Mouse (Mus musculus) neural tube, embryonic 14.5 days (tissue): ENCODE measurements at regions not wholly inside any gene's neighbourhood (a gene's known extent, or its start where the extent isn't known, plus 50 kb on each side); places are given as distances from the start of the nearest gene placed in this dataset.
A peak's percentile ranks its signal among the peaks of the same experiment; 100 is the strongest.

Source experiments
- ATAC-seq: fragments of 200-750 bp; cut with Nextera tagmentation; 2 replicates; pipeline ENCODE4 v1.8.0; 2017; ENCODE audit warnings: low read depth, mild to moderate bottlenecking, moderate TSS enrichment, moderate library complexity
- H3K27ac ChIP-seq: fragments of 300-500 bp; sonication (generic); 2 replicates; pipeline ENCODE4 v1.5.1; 2014; ENCODE audit warnings: low read depth, mild to moderate bottlenecking, control low read depth, low read length, moderate library complexity, mixed read lengths
- H3K27me3 ChIP-seq: fragments of 300-500 bp; sonication (generic); 2 replicates; pipeline ENCODE4 v1.6.1; 2014; ENCODE audit warnings: low read length; ENCODE audit not compliant: control insufficient read depth, insufficient read depth
- H3K36me3 ChIP-seq: fragments of 300-500 bp; sonication (generic); 2 replicates; pipeline ENCODE4 v1.6.1; 2014; ENCODE audit warnings: low read length, mixed read lengths; ENCODE audit not compliant: control insufficient read depth, insufficient read depth
- H3K4me1 ChIP-seq: fragments of 300-500 bp; sonication (generic); 2 replicates; pipeline ENCODE4 v1.6.1; 2014; ENCODE audit warnings: low read length; ENCODE audit not compliant: control insufficient read depth, insufficient read depth
- H3K4me2 ChIP-seq: fragments of 300-500 bp; sonication (generic); 2 replicates; pipeline ENCODE4 v1.6.1; 2014; ENCODE audit warnings: mild to moderate bottlenecking, low read depth, low read length, control low read depth
- H3K4me3 ChIP-seq: fragments of 300-500 bp; sonication (generic); 2 replicates; pipeline ENCODE4 v1.5.1; 2014; ENCODE audit warnings: low read depth, low read length, control low read depth, mixed read lengths
- H3K9ac ChIP-seq: fragments of 300-500 bp; sonication (generic); replicated peaks from 2 replicates; pipeline ENCODE4 v1.6.1; 2014; ENCODE audit warnings: low read depth, mild to moderate bottlenecking, control low read depth, low read length, mixed read lengths
- H3K9me3 ChIP-seq: fragments of 300-500 bp; sonication (generic); 2 replicates; pipeline ENCODE4 v1.6.1; 2016; ENCODE audit warnings: low read length; ENCODE audit not compliant: control insufficient read depth
- WGBS: fragments of 180-500 bp; shearing (Covaris S2); extraction: QIAGEN DNeasy Blood & Tissue Kit; methylation state at CpG from one replicate; pipeline ENCODE4 v1.1.7; 2014; 5-methylcytosine and 5-hydroxymethylcytosine counted together

DNA sequence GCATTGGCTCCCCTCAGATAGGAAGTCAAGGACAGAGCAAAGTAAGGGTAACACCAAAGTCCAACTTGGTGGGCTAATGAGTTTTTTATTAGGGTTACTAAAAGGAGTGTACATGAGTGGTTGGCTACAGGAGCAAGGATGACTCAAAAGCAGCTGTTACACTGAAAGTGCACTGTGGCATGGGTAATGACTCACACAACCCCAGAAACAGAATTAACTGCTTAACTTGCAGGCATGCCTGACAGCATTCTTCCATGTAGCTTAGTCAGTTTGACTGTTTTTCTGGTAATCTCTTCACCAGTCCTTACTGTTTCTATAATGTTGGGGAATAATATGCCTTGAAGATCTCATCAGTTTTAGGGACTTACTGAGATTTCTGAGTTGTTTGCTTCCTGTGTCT, 435.1 kb upstream of the Cwc22 start:
- Histone ChIP-seq H3K9me3 (no peaks in the 10 kb centered on the region), H3K27me3 (no peaks in the 10 kb centered on the region), H3K36me3 (no peaks in the 10 kb centered on the region), H3K4me3 (no peak overlapping the region), H3K9ac (no peak overlapping the region), H3K4me1 (no peaks in the 10 kb centered on the region), H3K4me2 (no peak overlapping the region), H3K27ac (no peak overlapping the region)
- no peak for ATAC-seq

DNA sequence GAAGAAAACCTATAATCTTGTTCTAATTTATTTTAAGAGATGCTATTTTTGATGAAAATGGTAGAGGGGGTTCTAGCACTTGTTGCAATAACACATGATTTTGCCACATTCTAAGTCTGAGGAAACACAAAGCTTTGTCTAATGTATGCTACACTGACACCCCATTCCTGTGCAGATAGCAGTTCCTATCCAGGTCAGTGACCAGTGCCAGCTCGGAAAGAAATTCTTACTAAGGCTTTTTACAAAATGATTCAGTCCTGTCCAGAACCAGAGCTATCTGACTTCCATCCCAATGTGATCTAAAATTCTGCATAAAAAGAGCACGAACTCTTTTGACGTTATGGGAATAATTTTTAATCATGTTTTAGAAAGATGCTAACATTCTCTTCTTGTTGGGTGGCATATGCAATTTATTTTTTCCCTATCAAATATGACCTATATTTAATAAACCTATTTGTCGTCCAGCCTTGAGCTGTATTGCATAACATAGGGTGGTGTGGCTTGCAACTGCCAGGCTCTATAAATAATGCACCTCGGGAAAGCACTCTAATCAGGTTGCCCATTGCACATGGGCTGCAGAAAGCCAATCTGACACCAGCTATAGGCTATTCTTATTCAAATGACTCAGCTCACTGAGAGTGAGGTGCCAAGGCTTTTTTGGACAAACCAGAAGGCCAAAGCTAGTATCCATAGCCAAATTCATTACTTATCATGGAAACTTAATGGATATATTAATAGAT, 385.7 kb upstream of the Cwc22 start:
- 74% methylated on average over 5 of the region's 5 CpGs for WGBS
- no peak overlapping the region for H3K27ac ChIP-seq
- H3K27me3 ChIP-seq: no peaks in the 10 kb centered on the region
- H3K4me2 ChIP-seq: no peak overlapping the region
- no peak overlapping the region for H3K9ac ChIP-seq
- no peaks in the 10 kb centered on the region for H3K4me1 ChIP-seq
- H3K36me3 ChIP-seq: no peaks in the 10 kb centered on the region
- no peak overlapping the region for H3K4me3 ChIP-seq
- no peak for ATAC-seq
- no peaks in the 10 kb centered on the region for H3K9me3 ChIP-seq

DNA sequence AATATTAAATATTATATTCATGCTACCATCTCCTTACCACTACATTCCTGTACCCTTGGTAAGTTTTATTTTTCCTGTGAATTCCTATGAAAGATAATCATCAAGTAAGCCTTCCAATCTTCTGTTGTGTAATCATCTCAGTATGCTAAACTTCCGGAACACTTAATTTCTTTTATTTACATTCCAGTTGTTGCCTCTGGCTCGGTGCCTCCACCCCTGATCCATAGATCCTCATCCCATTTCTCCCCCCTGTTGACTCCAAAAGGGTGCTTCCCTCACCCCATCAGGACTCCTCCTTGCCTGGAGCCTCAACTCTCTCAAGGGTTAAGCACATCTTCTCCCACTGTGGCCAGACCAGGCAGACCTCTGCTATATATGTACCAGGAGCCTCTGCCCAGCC, 379.9 kb upstream of the Cwc22 start:
- WGBS: 83% methylated on average over 2 of the region's 2 CpGs

DNA sequence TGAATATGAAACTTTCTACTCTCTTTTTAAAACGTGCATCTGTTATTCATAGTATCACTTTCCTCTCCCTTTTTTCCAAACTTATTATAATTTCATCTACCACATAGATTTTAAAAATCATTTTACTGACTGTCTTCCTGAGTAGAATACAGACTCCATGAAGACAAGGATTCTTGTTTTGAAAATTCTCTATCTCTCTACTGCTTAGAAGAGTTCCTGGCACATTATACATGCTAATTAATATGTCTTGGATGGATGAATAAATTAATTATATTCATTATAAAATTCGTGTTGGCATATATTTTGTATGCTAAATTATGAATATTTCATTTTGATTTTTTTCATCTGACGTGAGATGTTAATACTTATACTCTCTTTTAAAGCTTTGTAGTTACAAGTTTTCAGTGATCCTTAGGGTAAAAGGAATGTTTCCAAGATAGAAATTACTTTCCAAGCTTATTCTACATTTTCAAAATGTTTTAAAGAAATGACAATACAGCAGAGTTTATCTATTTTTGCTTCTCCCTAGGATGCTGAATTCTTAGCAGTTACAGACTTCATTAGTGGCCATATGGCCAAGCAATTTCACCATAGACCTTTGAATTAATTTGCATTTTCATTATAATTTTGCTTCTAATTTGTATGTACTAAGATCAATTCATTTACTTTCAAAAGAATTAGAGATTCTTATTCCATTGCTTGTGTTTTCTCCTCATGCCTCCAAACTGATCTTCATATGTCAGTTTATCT, 376.2 kb upstream of the Cwc22 start:
- Histone ChIP-seq H3K4me2 (no peak overlapping the region), H3K9me3 (no peaks in the 10 kb centered on the region), H3K9ac (no peak overlapping the region), H3K27me3 (no peaks in the 10 kb centered on the region), H3K4me3 (no peak overlapping the region), H3K4me1 (no peaks in the 10 kb centered on the region), H3K27ac (no peak overlapping the region), H3K36me3 (no peaks in the 10 kb centered on the region)
- WGBS: 72% methylated on average over 3 of the region's 3 CpGs
- no peak for ATAC-seq

More for the DNA sequence above, 379.9 kb upstream of the Cwc22 start:
- H3K4me1 ChIP-seq: no peaks in the 10 kb centered on the region
- H3K27me3 ChIP-seq: no peaks in the 10 kb centered on the region
- no peak overlapping the region for H3K4me3 ChIP-seq
- H3K4me2 ChIP-seq: no peak overlapping the region
- ATAC-seq: no peak
- H3K36me3 ChIP-seq: no peaks in the 10 kb centered on the region
- H3K9me3 ChIP-seq: no peaks in the 10 kb centered on the region
- no peak overlapping the region for H3K27ac ChIP-seq
- no peak overlapping the region for H3K9ac ChIP-seq

DNA sequence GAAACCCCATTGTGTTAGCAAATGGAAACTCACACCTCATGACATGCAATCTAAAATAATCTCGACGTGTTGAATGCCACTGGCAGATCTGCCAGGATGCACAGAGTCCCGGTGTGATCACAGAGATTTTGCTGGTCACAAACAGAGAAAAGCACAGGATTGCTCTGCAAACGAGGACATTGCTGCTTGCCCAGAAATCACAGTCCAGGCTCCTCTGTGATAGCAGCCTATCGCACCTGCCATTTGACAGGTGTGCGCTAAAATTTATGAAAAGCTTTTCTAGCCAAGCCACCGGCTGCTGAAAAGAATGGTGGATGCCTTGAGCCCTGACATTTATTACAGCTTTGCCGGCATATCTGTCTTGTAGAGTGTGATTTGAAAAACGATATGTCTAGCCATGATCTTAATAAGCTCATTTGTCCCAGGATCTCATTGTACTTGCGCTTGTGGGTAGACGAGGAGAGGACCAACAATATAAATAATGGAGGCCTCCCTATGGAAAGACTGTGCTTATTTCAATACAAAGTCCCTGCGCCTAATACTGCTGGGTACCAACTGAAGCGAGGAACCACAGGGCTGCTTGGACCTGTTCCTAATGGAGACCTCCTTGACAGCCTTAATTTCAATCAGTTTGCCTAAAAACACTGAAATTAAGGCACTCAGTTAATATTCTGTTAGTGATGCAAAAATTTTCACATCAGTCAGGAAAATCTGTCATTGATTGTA, 365.8 kb upstream of the Cwc22 start:
- no peak overlapping the region for H3K9ac ChIP-seq
- no peak overlapping the region for H3K4me3 ChIP-seq
- H3K4me2 ChIP-seq: no peak overlapping the region
- no peak overlapping the region for H3K27ac ChIP-seq
- H3K4me1 ChIP-seq: no peaks in the 10 kb centered on the region
- no peaks in the 10 kb centered on the region for H3K27me3 ChIP-seq
- H3K9me3 ChIP-seq: no peaks in the 10 kb centered on the region
- H3K36me3 ChIP-seq: no peaks in the 10 kb centered on the region
- 47% methylated on average over 13 of the region's 13 CpGs for WGBS
- peak; percentile 66; the same call in 1 of the 2 replicates for ATAC-seq

DNA sequence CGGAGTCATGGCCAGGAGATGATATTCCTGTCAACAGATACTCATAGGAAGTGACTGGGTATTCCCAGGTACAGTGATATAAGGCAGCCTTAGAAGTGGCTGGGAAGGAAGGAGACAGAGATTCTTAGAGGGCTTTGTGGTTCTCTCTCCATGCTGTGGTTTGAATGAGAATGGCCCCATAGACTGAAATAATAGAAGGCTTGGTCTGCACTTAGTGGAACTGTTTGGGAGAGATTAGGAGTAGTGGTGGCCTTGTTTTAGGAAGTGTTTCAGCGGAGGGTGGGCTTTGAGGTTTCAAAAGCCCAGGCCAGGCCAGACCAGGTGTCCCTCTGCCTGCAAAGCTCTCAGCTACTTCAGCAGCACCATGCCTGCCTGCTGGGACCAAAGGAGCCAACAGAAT, 363.2 kb upstream of the Cwc22 start:
- H3K36me3 ChIP-seq: no peaks in the 10 kb centered on the region
- H3K27me3 ChIP-seq: no peaks in the 10 kb centered on the region
- H3K4me3 ChIP-seq: no peak overlapping the region
- no peak overlapping the region for H3K9ac ChIP-seq
- ATAC-seq: no peak
- H3K4me1 ChIP-seq: no peaks in the 10 kb centered on the region
- whole genome bisulfite sequencing: 88% methylated on average over 2 of the region's 2 CpGs
- no peak overlapping the region for H3K4me2 ChIP-seq
- H3K9me3 ChIP-seq: no peaks in the 10 kb centered on the region
- H3K27ac ChIP-seq: no peak overlapping the region

DNA sequence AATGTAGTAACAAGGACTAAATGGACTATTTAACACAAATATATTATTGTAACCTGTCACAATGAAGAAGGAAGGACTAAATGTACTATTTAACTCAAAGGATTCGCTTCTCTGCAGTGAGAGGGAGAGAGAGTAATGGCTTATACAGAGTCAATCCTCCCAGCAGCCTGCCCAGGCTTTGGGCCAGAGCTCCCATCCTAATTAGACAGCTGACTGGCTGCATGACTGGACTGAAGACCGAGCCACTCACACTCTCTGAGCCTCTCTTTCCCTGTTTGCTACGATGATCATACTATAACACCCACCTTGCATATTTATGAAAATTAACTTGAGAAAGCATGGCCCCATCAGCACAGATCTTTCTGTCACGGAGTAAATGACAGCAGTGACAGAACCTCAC, 360.7 kb upstream of the Cwc22 start:
- WGBS: 73% methylated on average over 4 of the region's 4 CpGs
- Histone ChIP-seq H3K36me3 (no peaks in the 10 kb centered on the region), H3K27ac (no peak overlapping the region), H3K27me3 (no peaks in the 10 kb centered on the region), H3K9ac (no peak overlapping the region), H3K4me3 (no peak overlapping the region), H3K4me2 (no peak overlapping the region), H3K9me3 (no peaks in the 10 kb centered on the region), H3K4me1 (no peaks in the 10 kb centered on the region)
- no peak for ATAC-seq

DNA sequence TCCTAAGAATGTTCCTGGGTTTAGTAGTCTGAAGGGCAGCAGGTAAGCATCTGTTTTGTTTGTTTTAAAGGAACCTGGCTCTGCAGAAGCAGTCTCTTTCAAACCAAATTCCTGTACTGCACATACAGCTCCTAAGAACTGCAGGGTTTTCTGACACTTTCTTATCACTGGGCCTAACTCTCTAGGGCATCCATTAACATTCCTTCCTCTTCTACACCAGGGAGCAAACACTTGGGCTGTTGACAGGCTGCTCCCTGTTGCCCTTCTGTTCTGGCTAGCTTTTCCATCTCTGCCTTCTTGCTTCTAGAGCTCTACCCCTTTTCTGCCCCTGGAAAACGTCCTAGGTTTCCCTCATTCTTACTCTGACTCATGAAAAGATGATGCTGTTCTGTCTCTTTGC, 345.5 kb upstream of the Cwc22 start:
- no peaks in the 10 kb centered on the region for H3K4me1 ChIP-seq
- no peak overlapping the region for H3K4me3 ChIP-seq
- no peak for ATAC-seq
- no peak overlapping the region for H3K27ac ChIP-seq
- no peaks in the 10 kb centered on the region for H3K36me3 ChIP-seq
- H3K27me3 ChIP-seq: no peaks in the 10 kb centered on the region
- H3K9me3 ChIP-seq: no peaks in the 10 kb centered on the region
- 30% methylated on average over 1 of the region's 1 CpGs for WGBS
- no peak overlapping the region for H3K4me2 ChIP-seq
- no peak overlapping the region for H3K9ac ChIP-seq

DNA sequence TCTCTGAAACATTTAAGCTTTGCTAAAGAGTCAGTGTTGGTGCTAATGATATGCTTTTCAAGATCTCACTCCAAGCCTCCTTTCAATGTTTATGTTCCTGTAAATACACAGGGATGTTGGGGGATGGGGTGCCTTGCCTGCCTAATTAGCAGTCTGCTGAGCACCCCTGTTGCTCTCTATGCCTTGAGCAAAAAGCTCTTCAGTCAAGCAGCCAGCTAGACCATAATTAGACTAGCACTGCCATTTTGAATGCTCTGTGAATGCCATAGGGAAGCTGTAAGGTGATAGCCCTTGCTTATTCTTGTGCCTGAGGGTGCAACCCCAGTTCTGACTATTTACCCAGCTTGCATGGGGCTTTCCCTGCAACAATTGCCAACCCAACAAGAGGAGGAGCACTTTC, 338.6 kb upstream of the Cwc22 start:
- no peak overlapping the region for H3K4me2 ChIP-seq
- no peaks in the 10 kb centered on the region for H3K9me3 ChIP-seq
- ATAC-seq: peak; percentile 74
- H3K27me3 ChIP-seq: no peaks in the 10 kb centered on the region
- no peaks in the 10 kb centered on the region for H3K4me1 ChIP-seq
- no peak overlapping the region for H3K27ac ChIP-seq
- no peak overlapping the region for H3K9ac ChIP-seq
- no peak overlapping the region for H3K4me3 ChIP-seq
- no peaks in the 10 kb centered on the region for H3K36me3 ChIP-seq
